Mouse (Mus musculus) forebrain, embryonic 12.5 days (tissue): Measurements from ENCODE around the gene Gm11232. TPM values are rescaled to one million over a fixed set of nuclear protein-coding genes. Genes with fewer than 3 reads are reported as not detected.

Experiments
- ATAC-seq: fragments of 200-750 bp; cut with Nextera tagmentation; 2 replicates; pipeline ENCODE4 v1.8.0; 2017; ENCODE audit warnings: moderate TSS enrichment; ENCODE audit not compliant: low FRiP score
- H3K27ac ChIP-seq: fragments of 300-500 bp; sonication (generic); 2 replicates; pipeline ENCODE4 v1.5.1; 2016; ENCODE audit warnings: mild to moderate bottlenecking
- H3K27me3 ChIP-seq: fragments of 300-500 bp; sonication (generic); 2 replicates; pipeline ENCODE4 v1.6.1; 2016; ENCODE audit warnings: mild to moderate bottlenecking
- H3K36me3 ChIP-seq: fragments of 300-500 bp; sonication (generic); replicated peaks from 2 replicates; pipeline ENCODE4 v1.6.1; 2016; ENCODE audit warnings: mild to moderate bottlenecking
- H3K4me1 ChIP-seq: fragments of 300-500 bp; sonication (generic); 2 replicates; pipeline ENCODE4 v1.6.1; 2016
- H3K4me2 ChIP-seq: fragments of 300-500 bp; sonication (generic); 2 replicates; pipeline ENCODE4 v1.6.1; 2016; ENCODE audit warnings: mild to moderate bottlenecking, moderate library complexity
- H3K4me3 ChIP-seq: fragments of 300-500 bp; sonication (generic); replicated peaks from 2 replicates; pipeline ENCODE4 v1.5.1; 2016; ENCODE audit warnings: mild to moderate bottlenecking
- H3K9ac ChIP-seq: fragments of 300-500 bp; sonication (generic); 2 replicates; pipeline ENCODE4 v1.6.1; 2016; ENCODE audit warnings: mild to moderate bottlenecking
- H3K9me3 ChIP-seq: fragments of 300-500 bp; sonication (generic); 2 replicates; pipeline ENCODE4 v1.6.1; 2016
- WGBS: fragments of 180-500 bp; shearing (Covaris S2); methylation state at CpG from one replicate; pipeline ENCODE4 v1.1.7; 2016; 5-methylcytosine and 5-hydroxymethylcytosine counted together
- polyA plus RNA-seq: library from polyadenylated mRNA; unstranded; fragments of >200 nt; fragmentation: Nextera tagmentation; extraction: Ambion mirVana; gene quantifications from 2 replicates; pipeline ENCODE4 v1.2.1, GENCODE M21; 2016

Gm11232 gene
- polyA plus RNA-seq = not detected in 2 replicates

DNA sequence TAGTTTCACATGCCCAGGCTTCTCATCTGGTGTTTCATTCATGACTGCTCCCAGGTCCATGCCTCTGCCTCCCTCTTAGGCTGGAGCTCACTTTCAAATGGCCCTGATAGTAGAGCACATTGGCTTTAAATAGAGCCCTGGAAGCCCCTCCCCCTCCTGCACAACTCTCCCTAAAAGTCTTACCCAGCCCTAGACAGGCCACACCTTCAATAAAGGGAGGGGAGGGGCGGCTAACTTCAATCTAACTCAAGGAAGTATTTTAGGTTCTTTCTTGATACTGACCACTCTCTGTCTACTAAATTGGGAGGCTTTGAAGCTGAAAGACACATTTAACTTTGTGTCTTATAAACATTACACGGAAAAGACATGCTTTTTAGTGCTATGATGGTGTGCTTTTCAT lies at the start of gene Gm11232:
TSS of gene Gm11232 (minus strand) at position 101 of the 400 bp plus-strand sequence.
- no peak for ATAC-seq
- Histone ChIP-seq H3K27ac (no peak within 1 kb of the TSS), H3K9me3 (no peaks in the 10 kb centered on the region), H3K4me2 (no peak within 1 kb of the TSS), H3K9ac (no peak within 1 kb of the TSS), H3K4me3 (no peak within 1 kb of the TSS), H3K4me1 (no peaks in the 10 kb centered on the region), H3K27me3 (peaks cover 5% of the 10 kb centered on the region; the same call in 1 of the 2 replicates), H3K36me3 (no peaks in the 10 kb centered on the region)
- 76% methylated on average over 2 of the region's 2 CpGs for WGBS

DNA sequence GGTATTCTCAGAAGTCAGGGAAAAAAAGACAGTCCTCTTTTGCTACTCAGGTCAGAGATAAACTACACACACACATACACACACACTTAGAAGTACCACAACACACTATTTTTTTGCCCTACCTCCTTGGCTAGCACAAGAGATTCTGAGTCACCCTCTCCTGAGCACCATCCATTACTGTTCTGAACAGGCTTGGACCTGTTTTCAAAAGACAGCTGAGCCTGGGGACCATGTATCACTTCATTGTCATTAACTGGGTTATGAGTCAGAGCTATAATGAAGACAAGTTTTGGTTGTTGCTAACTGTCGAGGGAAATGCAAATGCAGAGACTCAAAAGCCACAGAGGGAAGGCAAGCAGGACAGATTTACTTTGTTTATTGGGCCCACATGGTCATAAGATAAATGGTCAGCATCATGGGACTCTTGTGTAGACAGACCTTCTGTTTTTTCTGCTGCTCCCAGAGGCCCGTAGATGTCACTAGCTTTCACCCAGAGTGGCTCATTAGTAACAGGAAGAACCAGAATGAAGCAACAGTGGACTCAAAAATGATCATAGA lies 48.3 kb upstream of the Gm11232 start:
- 72% methylated on average over 2 of the region's 2 CpGs for WGBS
- H3K9ac ChIP-seq = no peak overlapping the region
- H3K27me3 ChIP-seq = 0 out of 2 replicates have a peak, but pooled peaks cover 2% of the 10 kb centered on the region
- H3K4me3 ChIP-seq = no peak overlapping the region
- no peaks in the 10 kb centered on the region for H3K36me3 ChIP-seq
- H3K27ac ChIP-seq = no peak overlapping the region
- ATAC-seq = no peak
- no peaks in the 10 kb centered on the region for H3K4me1 ChIP-seq
- no peaks in the 10 kb centered on the region for H3K9me3 ChIP-seq
- no peak overlapping the region for H3K4me2 ChIP-seq

DNA sequence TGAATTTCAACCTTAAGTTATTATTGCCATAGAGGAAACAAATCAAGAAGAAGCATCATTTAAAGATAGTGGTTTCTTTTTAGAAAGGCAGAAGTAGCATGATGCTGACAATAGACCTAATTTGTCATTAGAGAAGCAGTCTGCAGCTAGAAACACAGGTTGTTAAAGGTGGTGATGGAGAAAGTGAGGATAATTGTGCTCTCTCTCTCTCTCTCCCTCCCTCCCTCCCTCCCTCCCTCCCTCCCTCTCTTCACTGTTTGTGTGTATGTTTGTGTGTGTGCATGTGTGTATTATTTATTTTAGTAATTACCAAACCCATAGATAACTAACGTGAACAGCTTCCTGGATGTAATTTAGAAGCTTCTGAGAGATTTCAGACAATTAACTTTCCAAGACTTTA lies 7.8 kb upstream of the Gm11232 start:
- Histone ChIP-seq H3K9me3 (no peaks in the 10 kb centered on the region), H3K9ac (no peak overlapping the region), H3K36me3 (no peaks in the 10 kb centered on the region), H3K4me1 (peaks cover 13% of the 10 kb centered on the region), H3K27ac (no peak overlapping the region; the same call in 1 of the 2 replicates), H3K27me3 (peaks cover 11% of the 10 kb centered on the region), H3K4me2 (no peak overlapping the region), H3K4me3 (no peak overlapping the region)
- 39% methylated on average over 1 of the region's 1 CpGs for WGBS
- ATAC-seq = peak; percentile 52

DNA sequence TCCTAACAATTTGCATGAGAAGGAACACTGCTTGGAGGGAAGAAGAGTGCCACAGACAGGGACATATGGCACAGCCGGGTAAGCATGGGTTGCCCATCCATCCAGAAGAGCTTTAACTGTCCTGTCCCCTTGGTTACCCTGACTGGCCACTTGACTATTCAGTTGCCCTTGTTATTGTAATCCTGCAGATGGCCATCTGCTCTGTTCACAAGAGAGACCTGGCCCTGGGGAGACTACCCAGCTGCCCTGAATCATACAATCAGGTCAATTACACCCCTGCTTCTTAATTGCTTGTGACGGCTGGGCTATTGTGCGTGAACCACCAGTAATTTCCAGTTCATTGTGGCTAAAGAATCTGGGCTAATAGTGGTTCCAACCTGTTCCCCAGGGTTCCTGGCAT lies 7.3 kb upstream of the Gm11232 start:
- peak; percentile 95 for ATAC-seq
- WGBS = 8% methylated on average over 3 of the region's 3 CpGs
- H3K27ac ChIP-seq = no peak overlapping the region; the same call in 1 of the 2 replicates

DNA sequence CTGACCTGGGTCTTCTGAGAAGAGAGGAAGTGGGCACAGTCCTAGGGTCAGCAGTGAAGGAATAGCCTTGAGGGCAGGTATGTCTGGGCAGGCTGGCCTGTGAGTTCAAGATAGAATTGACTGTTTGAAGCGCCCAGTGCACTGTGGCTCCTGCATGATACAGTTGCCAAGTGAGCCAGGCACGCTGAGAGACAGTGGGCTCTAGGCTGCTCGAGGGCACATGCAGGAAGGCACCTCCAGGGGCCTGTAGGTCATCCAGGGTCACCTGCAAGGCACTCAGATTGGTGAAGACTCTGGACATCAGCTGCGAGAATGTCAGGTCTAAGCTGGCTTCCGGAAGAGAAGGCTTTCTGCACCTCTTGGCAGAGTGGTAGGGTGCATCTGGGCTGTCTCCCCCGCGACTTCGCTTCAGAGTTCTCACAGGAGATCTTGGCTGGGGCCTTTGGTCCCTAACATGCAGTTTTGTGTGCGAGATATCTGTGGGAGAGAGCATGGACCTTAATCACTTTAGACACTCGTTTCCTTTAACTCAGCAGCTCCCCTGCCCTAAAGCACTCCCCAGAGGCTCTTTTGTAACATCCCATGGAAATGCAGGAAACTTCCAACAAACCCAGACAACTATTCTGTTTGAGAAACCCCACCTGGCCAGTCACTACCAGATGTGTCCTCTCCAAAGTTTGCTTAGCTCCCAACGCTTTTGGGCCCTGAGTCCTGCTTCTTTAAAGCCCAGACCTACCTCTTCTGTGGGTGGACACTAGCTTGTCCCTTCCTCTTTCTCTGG lies 1.1 kb downstream of the Gm11232 start:
- WGBS = 86% methylated on average over 11 of the region's 11 CpGs
- no peak for ATAC-seq
- H3K36me3 ChIP-seq = no peaks in the 10 kb centered on the region
- no peak overlapping the region for H3K4me3 ChIP-seq
- no peak overlapping the region for H3K9ac ChIP-seq
- no peaks in the 10 kb centered on the region for H3K4me1 ChIP-seq
- no peak overlapping the region for H3K4me2 ChIP-seq
- H3K9me3 ChIP-seq = no peaks in the 10 kb centered on the region
- H3K27ac ChIP-seq = no peak overlapping the region
- peaks cover 5% of the 10 kb centered on the region; the same call in 1 of the 2 replicates for H3K27me3 ChIP-seq

More for the DNA sequence above, 7.3 kb upstream of the Gm11232 start:
- peaks cover 11% of the 10 kb centered on the region for H3K27me3 ChIP-seq
- H3K4me1 ChIP-seq = peaks cover 13% of the 10 kb centered on the region
- H3K36me3 ChIP-seq = no peaks in the 10 kb centered on the region
- no peaks in the 10 kb centered on the region for H3K9me3 ChIP-seq
- no peak overlapping the region for H3K4me3 ChIP-seq
- no peak overlapping the region for H3K9ac ChIP-seq
- no peak overlapping the region for H3K4me2 ChIP-seq

DNA sequence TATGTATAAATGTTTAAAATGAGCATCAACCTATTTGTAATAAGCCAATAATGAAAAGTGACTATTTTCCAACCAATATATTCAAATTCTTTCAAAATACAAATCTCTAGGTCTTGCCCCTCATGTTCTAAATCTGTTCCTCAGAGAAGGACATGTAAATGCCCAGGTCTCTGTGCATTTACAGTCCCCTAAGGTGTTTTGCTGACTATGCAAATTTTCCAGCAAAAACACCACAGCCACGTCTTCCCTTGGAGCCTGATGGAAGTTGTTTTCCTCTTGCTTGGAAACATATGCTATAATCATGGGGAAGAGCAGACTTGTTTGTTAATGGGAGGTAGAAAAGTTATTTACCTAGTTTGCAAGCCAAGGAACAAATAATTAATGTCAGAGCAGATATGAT lies 12.0 kb downstream of the Gm11232 start:
- Histone ChIP-seq H3K27me3 (no peaks in the 10 kb centered on the region), H3K4me3 (no peak overlapping the region), H3K27ac (no peak overlapping the region), H3K36me3 (no peaks in the 10 kb centered on the region), H3K9me3 (no peaks in the 10 kb centered on the region), H3K4me2 (no peak overlapping the region), H3K4me1 (no peaks in the 10 kb centered on the region), H3K9ac (no peak overlapping the region)
- ATAC-seq = no peak
- 74% methylated on average over 1 of the region's 1 CpGs for WGBS

DNA sequence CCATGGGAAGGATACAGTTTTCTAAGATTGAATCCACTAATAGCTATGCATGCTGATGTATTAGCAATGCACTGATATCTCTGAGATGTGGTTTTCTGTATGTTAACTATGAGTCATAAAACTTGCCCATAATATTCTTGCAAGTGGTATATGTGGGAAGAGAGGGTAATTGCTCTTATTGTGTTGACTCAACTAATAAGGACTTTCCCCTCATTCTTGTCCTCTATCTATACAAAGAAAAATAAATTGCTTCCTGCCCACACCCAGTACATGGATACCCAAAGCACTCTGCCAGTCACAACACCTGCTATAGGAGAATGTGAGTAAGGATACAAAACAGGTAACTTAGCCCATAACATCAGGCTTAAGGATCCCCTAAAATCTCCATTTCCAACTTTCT lies 21.2 kb downstream of the Gm11232 start:
- H3K9me3 ChIP-seq = no peaks in the 10 kb centered on the region
- H3K4me2 ChIP-seq = no peak overlapping the region
- H3K27ac ChIP-seq = no peak overlapping the region

DNA sequence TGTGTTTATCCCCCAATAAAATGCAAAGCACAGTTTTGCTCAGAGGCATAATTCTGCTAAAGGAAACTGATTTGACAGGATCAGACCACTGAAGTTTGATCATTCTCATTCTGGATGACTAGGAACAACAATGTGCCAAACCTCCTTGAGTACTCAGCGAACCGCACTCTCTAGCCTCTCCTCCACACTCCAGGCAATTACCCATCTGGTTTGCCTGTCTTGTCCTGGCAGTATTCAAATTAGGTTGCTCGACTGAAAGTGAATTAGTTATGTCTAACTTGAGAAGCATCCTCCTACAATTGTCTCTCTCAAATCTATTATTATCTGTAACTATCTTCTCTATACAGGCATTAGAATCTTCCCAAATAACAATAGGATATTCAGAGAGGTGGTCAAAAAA lies 22.5 kb downstream of the Gm11232 start:
- Histone ChIP-seq H3K27ac (no peak overlapping the region), H3K9me3 (no peaks in the 10 kb centered on the region), H3K27me3 (no peaks in the 10 kb centered on the region), H3K4me3 (no peak overlapping the region), H3K4me2 (no peak overlapping the region), H3K9ac (no peak overlapping the region), H3K36me3 (no peaks in the 10 kb centered on the region), H3K4me1 (no peaks in the 10 kb centered on the region)
- ATAC-seq = no peak
- 75% methylated on average over 3 of the region's 3 CpGs for WGBS

More for the DNA sequence above, 21.2 kb downstream of the Gm11232 start:
- Histone ChIP-seq H3K4me3 (no peak overlapping the region), H3K9ac (no peak overlapping the region), H3K27me3 (no peaks in the 10 kb centered on the region), H3K36me3 (no peaks in the 10 kb centered on the region), H3K4me1 (no peaks in the 10 kb centered on the region)
- no peak for ATAC-seq

DNA sequence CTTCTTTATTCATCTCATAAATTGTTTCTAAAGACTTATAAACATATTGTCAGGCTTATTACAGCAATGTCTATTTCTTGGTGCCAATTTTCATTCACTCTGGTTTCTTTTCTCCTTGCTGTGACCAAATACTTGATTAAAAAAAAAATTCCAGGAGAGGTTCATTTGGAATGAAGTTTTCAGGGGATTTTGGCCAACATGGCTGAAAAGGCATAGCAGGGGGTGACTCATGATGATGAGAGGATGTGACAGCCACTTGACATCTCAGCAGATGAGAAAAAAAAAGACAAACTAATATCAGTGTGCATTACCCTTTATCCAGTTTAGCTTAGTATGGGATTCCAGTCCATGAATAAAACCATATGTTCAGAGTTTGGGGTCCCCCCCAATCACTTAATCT lies 28.4 kb downstream of the Gm11232 start:
- ATAC-seq = no peak
- no peaks in the 10 kb centered on the region; the same call in 1 of the 2 replicates for H3K4me1 ChIP-seq
- H3K4me2 ChIP-seq = no peak overlapping the region
- no peak overlapping the region for H3K4me3 ChIP-seq
- H3K36me3 ChIP-seq = no peaks in the 10 kb centered on the region
- no peak overlapping the region for H3K27ac ChIP-seq
- no peaks in the 10 kb centered on the region for H3K9me3 ChIP-seq
- no peak overlapping the region for H3K9ac ChIP-seq
- H3K27me3 ChIP-seq = no peaks in the 10 kb centered on the region

DNA sequence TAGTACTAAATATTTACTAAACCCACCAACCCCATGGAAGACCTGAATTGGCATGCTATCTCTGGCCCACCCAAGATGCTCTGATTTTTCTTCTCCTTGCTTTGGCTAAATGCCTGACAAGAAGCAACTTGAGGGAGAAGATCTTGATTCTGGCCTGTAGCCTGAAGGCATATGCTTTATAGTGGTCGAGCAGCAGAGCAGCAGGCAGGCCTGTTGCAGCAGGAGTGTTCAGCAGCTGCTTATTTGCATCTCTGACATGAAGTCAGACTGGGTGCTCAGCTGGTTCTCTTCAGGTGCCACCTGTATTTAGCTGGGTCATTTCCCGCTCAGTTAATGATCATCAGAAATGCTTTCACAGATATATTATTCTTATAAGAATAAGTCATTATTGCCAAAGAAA lies 30.2 kb downstream of the Gm11232 start:
- H3K4me1 ChIP-seq = no peaks in the 10 kb centered on the region; the same call in 1 of the 2 replicates
- WGBS = 61% methylated on average over 2 of the region's 2 CpGs
- no peaks in the 10 kb centered on the region for H3K9me3 ChIP-seq
- no peak overlapping the region for H3K9ac ChIP-seq
- 0 out of 2 replicates have a peak, but pooled peaks have one; percentile 17 for ATAC-seq
- no peak overlapping the region for H3K27ac ChIP-seq
- H3K27me3 ChIP-seq = no peaks in the 10 kb centered on the region
- H3K36me3 ChIP-seq = no peaks in the 10 kb centered on the region
- H3K4me2 ChIP-seq = no peak overlapping the region
- no peak overlapping the region for H3K4me3 ChIP-seq

DNA sequence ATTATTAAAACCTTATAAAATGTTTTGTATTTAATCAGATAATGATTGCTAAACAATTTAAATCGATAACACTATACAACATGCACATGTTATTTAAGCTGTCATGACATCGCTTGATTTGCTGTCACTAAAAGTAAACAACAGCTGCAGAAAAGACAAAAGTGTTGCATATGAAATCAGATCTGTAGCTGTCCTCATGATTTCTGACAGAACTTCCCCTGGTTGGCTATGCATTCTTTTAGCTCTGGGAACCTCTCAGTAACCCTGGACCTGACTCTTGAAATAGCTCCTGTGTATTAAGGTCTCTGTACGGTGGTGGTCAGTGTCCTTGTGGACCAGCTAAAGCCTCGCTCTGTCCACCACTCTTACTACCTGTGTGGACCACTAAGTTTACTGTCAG lies 30.7 kb downstream of the Gm11232 start:
- H3K9ac ChIP-seq = no peak overlapping the region
- H3K27me3 ChIP-seq = no peaks in the 10 kb centered on the region
- H3K4me1 ChIP-seq = no peaks in the 10 kb centered on the region; the same call in 1 of the 2 replicates
- no peak overlapping the region for H3K27ac ChIP-seq
- WGBS = 76% methylated on average over 4 of the region's 4 CpGs
- no peaks in the 10 kb centered on the region for H3K36me3 ChIP-seq
- no peak overlapping the region for H3K4me2 ChIP-seq
- no peak overlapping the region for H3K4me3 ChIP-seq
- no peaks in the 10 kb centered on the region for H3K9me3 ChIP-seq
- ATAC-seq = no peak

DNA sequence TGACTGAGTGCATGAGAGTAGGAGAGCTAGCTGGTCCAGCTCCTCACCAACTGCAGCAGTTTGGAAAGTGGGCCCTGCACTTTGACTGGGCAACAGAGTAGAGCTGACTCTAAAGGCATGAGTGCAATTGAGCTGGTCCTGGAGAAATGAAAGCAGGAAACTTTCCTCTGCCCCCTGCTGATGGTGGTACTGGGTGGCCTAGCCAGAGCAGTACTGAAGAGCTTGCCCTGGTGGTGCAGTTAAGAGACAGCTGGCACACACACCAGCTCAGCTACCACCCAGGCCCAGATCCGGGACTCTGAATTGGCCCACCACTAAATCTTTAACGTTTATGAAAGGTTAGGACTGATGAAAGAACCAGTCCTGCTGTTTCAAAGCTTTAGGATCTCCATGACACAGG lies 31.9 kb downstream of the Gm11232 start:
- Histone ChIP-seq H3K4me1 (no peaks in the 10 kb centered on the region; the same call in 1 of the 2 replicates), H3K9ac (no peak overlapping the region), H3K4me3 (no peak overlapping the region), H3K36me3 (no peaks in the 10 kb centered on the region), H3K4me2 (no peak overlapping the region), H3K27ac (no peak overlapping the region), H3K27me3 (no peaks in the 10 kb centered on the region), H3K9me3 (no peaks in the 10 kb centered on the region)
- 74% methylated on average over 2 of the region's 2 CpGs for WGBS
- ATAC-seq = no peak
